Mouse (Mus musculus) forebrain, embryonic 14.5 days (tissue): ENCODE data around the gene Nat8f1. TPM values are rescaled to one million over a fixed set of nuclear protein-coding genes. Genes with fewer than 3 reads are reported as not detected.
"Not testable (repeated sequence)": the region's sequence is repeated elsewhere in the genome, so short reads cannot be mapped to it uniquely, and the experiment has no call there.

Source experiments
- ATAC-seq: fragments of 200-750 bp; cut with Nextera tagmentation; 2 replicates; pipeline ENCODE4 v1.8.0; 2017; ENCODE audit warnings: mild to moderate bottlenecking, moderate library complexity
- DNase-seq: peaks from one replicate; pipeline ENCODE4 v3.0.0-alpha.2; 2015; ENCODE audit warnings: low spot score
- H3K27ac ChIP-seq: fragments of 300-500 bp; sonication (generic); 2 replicates; pipeline ENCODE4 v1.5.1; 2014; ENCODE audit warnings: low read depth, mild to moderate bottlenecking, control low read depth, low read length, moderate library complexity
- H3K27me3 ChIP-seq: fragments of 300-500 bp; sonication (generic); replicated peaks from 2 replicates; pipeline ENCODE4 v1.6.1; 2014; ENCODE audit warnings: low read length, control low read depth, mixed read lengths; ENCODE audit not compliant: control insufficient read depth, insufficient read depth
- H3K36me3 ChIP-seq: fragments of 300-500 bp; sonication (generic); 2 replicates; pipeline ENCODE4 v1.6.1; 2014; ENCODE audit warnings: low read length, control low read depth; ENCODE audit not compliant: control insufficient read depth, insufficient read depth
- H3K4me1 ChIP-seq: fragments of 300-500 bp; sonication (generic); 2 replicates; pipeline ENCODE4 v1.6.1; 2014; ENCODE audit warnings: antibody characterized with exemption, low read length, control low read depth; ENCODE audit not compliant: control insufficient read depth, insufficient read depth
- H3K4me2 ChIP-seq: fragments of 300-500 bp; sonication (generic); 2 replicates; pipeline ENCODE4 v1.6.1; 2014; ENCODE audit warnings: mild to moderate bottlenecking, control low read depth, low read length
- H3K4me3 ChIP-seq: fragments of 300-500 bp; sonication (generic); 2 replicates; pipeline ENCODE4 v1.5.1; 2014; ENCODE audit warnings: low read depth, low read length, control low read depth
- H3K9ac ChIP-seq: fragments of 300-500 bp; sonication (generic); 2 replicates; pipeline ENCODE4 v1.6.1; 2014; ENCODE audit warnings: mild to moderate bottlenecking, low read length, control low read depth, moderate library complexity
- H3K9me3 ChIP-seq: fragments of 300-500 bp; sonication (generic); replicated peaks from 2 replicates; pipeline ENCODE4 v1.6.1; 2016; ENCODE audit warnings: low read length, control low read depth, mixed read lengths; ENCODE audit not compliant: control insufficient read depth
- WGBS: fragments of 180-500 bp; shearing (Covaris S2); extraction: QIAGEN DNeasy Blood & Tissue Kit; methylation state at CpG from one replicate; pipeline ENCODE4 v1.1.7; 2014; 5-methylcytosine and 5-hydroxymethylcytosine counted together
- polyA plus RNA-seq: library from polyadenylated mRNA; unstranded; fragments of >200 nt; fragmentation: Nextera tagmentation; extraction: Ambion mirVana; gene quantifications from 2 replicates; pipeline ENCODE4 v1.2.1, GENCODE M21; 2014

The Nat8f1 gene
- polyA plus RNA-seq, 1 experiment from 2014 or later, result 13.3 TPM

DNA sequence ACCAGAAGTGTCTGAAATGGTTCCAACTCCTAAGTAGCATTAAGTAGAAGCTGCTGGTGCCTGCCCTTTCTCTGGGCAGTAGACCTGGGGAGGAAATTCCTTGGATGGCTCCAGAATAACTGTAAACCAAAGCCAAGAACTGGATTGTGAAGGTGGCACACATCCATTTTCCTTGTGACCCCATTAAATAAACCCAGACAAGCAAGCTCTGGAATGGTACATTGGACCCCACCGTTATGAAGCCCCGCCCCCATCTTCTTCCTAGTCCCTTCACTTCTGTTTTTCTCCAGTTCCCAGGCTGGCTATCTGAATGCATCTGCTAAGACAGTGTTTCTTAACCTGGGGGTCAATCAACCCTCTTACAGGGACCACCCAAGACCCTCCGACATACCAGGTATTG, 3.9 kb downstream of the Nat8f1 start, which contains the start of gene Tprkb:
TSS of gene Tprkb (plus strand) at position 279 of the 400 bp plus-strand sequence.
- Histone ChIP-seq H3K27ac (no peak within 1 kb of the TSS), H3K4me2 (no peak within 1 kb of the TSS), H3K4me1 (peaks cover 13% of the 10 kb centered on the region), H3K9ac (no peak within 1 kb of the TSS), H3K9me3 (no peaks in the 10 kb centered on the region), H3K27me3 (no peaks in the 10 kb centered on the region), H3K4me3 (no peak within 1 kb of the TSS), H3K36me3 (no peaks in the 10 kb centered on the region)
- no peak for DNase-seq
- ATAC-seq, result no peak
- 92% methylated on average over 3 of the region's 3 CpGs for WGBS

- 95% methylated on average over 1 of the region's 1 CpGs for WGBS
- no peak overlapping the region for H3K9ac ChIP-seq
- ATAC-seq, result no peak
- H3K4me3 ChIP-seq, result no peak overlapping the region
- peaks cover 7% of the 10 kb centered on the region for H3K4me1 ChIP-seq
- DNase-seq, result no peak
- H3K27ac ChIP-seq, result no peak overlapping the region
- no peaks in the 10 kb centered on the region for H3K36me3 ChIP-seq
- no peaks in the 10 kb centered on the region for H3K27me3 ChIP-seq
- H3K4me2 ChIP-seq, result no peak overlapping the region
- no peaks in the 10 kb centered on the region for H3K9me3 ChIP-seq
These were observed 5.8 kb downstream of the Nat8f1 start for GRCm38 (mm10) chr6:85909704-85910103.

GRCm38 (mm10) chr6:85908341-85908740, 7.1 kb downstream of the Nat8f1 start:
- ATAC-seq (no peak), DNase-seq (no peak)
- Histone ChIP-seq H3K9me3 (no peaks in the 10 kb centered on the region), H3K4me1 (no peaks in the 10 kb centered on the region), H3K27me3 (no peaks in the 10 kb centered on the region), H3K4me2 (no peak overlapping the region), H3K27ac (no peak overlapping the region), H3K4me3 (no peak overlapping the region), H3K36me3 (no peaks in the 10 kb centered on the region), H3K9ac (no peak overlapping the region)
- 70% methylated on average over 3 of the region's 3 CpGs for WGBS

GRCm38 (mm10) chr6:85906911-85907351, 8.6 kb downstream of the Nat8f1 start:
- not testable (repeated sequence) for H3K4me2 ChIP-seq, H3K36me3 ChIP-seq, H3K9ac ChIP-seq, ATAC-seq, H3K9me3 ChIP-seq, H3K27me3 ChIP-seq, H3K4me1 ChIP-seq, H3K27ac ChIP-seq, DNase-seq, H3K4me3 ChIP-seq
- 77% methylated on average over 2 of the region's 2 CpGs for WGBS

- WGBS, result 14% methylated on average over 20 of the region's 20 CpGs
- H3K4me2 ChIP-seq, result peak within 1 kb of the TSS; percentile 43
- not testable (repeated sequence) for H3K27me3 ChIP-seq, H3K36me3 ChIP-seq, H3K27ac ChIP-seq, H3K9me3 ChIP-seq, H3K4me1 ChIP-seq
- DNase-seq, result peak; percentile 37
- H3K4me3 ChIP-seq, result peak within 1 kb of the TSS; percentile 19
- 0 out of 2 replicates have a peak within 1 kb of the TSS, but pooled peaks have one; percentile 25 for H3K9ac ChIP-seq
- ATAC-seq, result peak; percentile 87
These were observed 10.8 kb downstream of the Nat8f1 start, which contains the start of gene Nat8f4 for GRCm38 (mm10) chr6:85904642-85905061. Gene Nat8f4, minus strand, starts transcription at chr6:85904884.

- no peak overlapping the region for H3K9ac ChIP-seq
- H3K4me3 ChIP-seq, result no peak overlapping the region
- DNase-seq (no peak), ATAC-seq (no peak)
- no peak overlapping the region for H3K4me2 ChIP-seq
- no peaks in the 10 kb centered on the region for H3K4me1 ChIP-seq
- no peak overlapping the region for H3K27ac ChIP-seq
- no peaks in the 10 kb centered on the region for H3K27me3 ChIP-seq
- 93% methylated on average over 2 of the region's 2 CpGs for WGBS
- no peaks in the 10 kb centered on the region for H3K36me3 ChIP-seq
- no peaks in the 10 kb centered on the region for H3K9me3 ChIP-seq
These were observed 13.2 kb downstream of the Nat8f1 start for GRCm38 (mm10) chr6:85902303-85902702.

GRCm38 (mm10) chr6:85898596-85899475, 16.7 kb downstream of the Nat8f1 start:
- not testable (repeated sequence) for H3K27me3 ChIP-seq, H3K4me2 ChIP-seq, H3K9ac ChIP-seq, H3K27ac ChIP-seq, H3K4me3 ChIP-seq, ATAC-seq, H3K36me3 ChIP-seq, DNase-seq, H3K9me3 ChIP-seq, H3K4me1 ChIP-seq
- 87% methylated on average over 7 of the region's 8 CpGs for WGBS

DNA sequence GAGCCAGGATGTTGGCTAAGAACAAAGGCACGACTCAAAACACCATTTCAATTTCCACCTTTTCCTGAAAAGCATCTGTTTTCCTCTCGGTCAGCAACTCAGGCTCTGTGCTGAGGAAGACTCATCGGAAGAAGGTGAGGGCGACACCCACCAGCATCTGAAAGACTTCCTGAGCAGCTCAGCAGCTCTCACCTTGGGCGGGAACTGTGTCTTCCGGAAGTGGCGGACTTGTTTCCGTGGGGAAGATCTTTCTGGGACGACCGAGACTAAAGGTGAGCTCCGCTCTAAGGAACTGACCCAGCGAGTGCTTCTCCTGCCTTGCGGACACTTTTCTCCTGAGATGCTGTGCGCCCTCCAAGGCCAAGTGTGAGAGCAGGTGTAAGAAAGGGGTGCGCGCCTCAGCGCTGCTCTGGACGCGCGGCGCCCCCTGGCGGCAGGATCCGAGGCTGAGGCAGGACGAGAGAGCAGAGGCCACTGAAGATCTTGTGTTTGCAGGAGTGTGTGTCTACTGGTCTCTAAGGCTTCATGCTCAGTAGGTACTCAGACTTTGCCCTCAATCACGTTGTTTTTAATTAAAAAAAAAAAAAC, 20.3 kb downstream of the Nat8f1 start:
- ATAC-seq, H3K9ac ChIP-seq, H3K4me2 ChIP-seq, H3K36me3 ChIP-seq, H3K27ac ChIP-seq, H3K27me3 ChIP-seq, DNase-seq, H3K4me1 ChIP-seq, H3K9me3 ChIP-seq, H3K4me3 ChIP-seq: not testable (repeated sequence)
- 77% methylated on average over 25 of the region's 25 CpGs for WGBS

DNA sequence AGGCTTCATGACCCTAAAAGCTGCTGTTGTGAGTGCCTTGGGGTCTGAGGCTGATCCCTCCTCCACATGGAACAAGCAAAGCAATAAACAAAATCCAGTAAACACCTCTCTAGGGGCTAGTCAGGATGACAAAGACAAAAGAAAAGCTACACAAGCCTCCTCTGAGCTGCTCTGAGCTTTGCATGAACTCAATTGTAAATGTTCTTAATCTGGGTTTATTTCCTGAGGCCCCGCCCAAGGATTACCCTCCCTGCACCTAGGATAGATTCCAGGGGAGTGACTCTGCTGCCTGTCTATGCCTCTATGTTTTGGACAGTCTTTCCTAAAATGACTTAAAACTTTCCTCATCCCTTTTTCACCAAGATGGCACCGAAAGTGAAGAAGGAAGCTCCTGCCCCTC, 26.5 kb downstream of the Nat8f1 start:
- Histone ChIP-seq H3K4me2 (no peak overlapping the region), H3K4me1 (no peaks in the 10 kb centered on the region), H3K27me3 (no peaks in the 10 kb centered on the region), H3K4me3 (no peak overlapping the region), H3K36me3 (no peaks in the 10 kb centered on the region), H3K9me3 (0 out of 2 replicates have a peak, but pooled peaks cover 3% of the 10 kb centered on the region), H3K27ac (no peak overlapping the region), H3K9ac (no peak overlapping the region)
- ATAC-seq, result no peak
- 82% methylated on average over 2 of the region's 2 CpGs for WGBS
- no peak for DNase-seq
